Mouse (Mus musculus) adrenal gland, postnatal 4 days (tissue): ENCODE measurements around the gene Gpr68. TPM values are rescaled to one million over a fixed set of nuclear protein-coding genes. Genes with fewer than 3 reads are reported as not detected.

Source experiments
- DNase-seq, 2 experiments: peaks; one replicate each; pipeline ENCODE4 v3.0.0; 2021 to 2022; ENCODE audit warnings: low spot score in 2 of 2, mixed read lengths in 2 of 2
- total RNA-seq, 2 experiments: library from RNA; stranded (reverse); gene quantifications; 2 replicates each; pipeline ENCODE4 v1.2.3; 2021

Gpr68 gene
- total RNA-seq, 2 experiments from 2014 or later: 2.5 to 2.8 TPM

DNA sequence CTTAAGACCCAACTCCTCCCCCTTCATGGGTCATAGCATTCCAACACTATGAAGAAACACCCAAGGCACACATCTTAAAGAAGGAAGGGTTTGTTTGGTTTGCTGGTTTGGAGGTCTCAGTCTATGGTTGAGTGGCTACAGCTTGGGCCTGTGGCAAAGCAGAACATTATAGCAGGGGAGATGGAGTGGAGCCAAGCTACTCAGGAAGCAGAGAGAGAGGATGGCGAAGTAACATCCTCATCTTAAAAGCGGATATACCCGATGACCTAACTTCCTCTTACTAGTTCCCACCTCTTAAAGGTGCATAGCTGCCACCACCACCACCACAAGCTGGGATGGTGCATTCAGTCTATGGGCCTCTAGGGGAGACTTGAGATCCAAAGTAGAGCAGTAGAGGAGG, 70.8 kb downstream of the Gpr68 start:
- no peak for DNase-seq

GRCm38 (mm10) chr12:100831629-100832325, 76.2 kb downstream of the Gpr68 start:
- DNase-seq: no peak

GRCm38 (mm10) chr12:100831021-100831420, 77.0 kb downstream of the Gpr68 start:
- no peak for DNase-seq

Other genes starting within 250 kb of the Gpr68 start
- 10 to 100 TPM; 10.7 to 12.0 TPM for gene Rps6ka5, start 181.2 kb downstream of the Gpr68 start, total RNA-seq
- 10 to 100 TPM; 11.3 to 11.5 TPM for gene Dglucy, start 129.1 kb downstream of the Gpr68 start, total RNA-seq
- 10 to 100 TPM in 1 of 2 experiments, 1 to 10 TPM in 1; 9.3 to 12.4 TPM for gene Ccdc88c, start 120.9 kb upstream of the Gpr68 start, total RNA-seq
- 10 to 100 TPM; 70.1 to 76.8 TPM for gene Ppp4r3a, start 175.5 kb upstream of the Gpr68 start, total RNA-seq